Mouse (Mus musculus) midbrain, embryonic 13.5 days (tissue): ENCODE results near the gene Mthfr. TPM values are rescaled to one million over a fixed set of nuclear protein-coding genes. Genes with fewer than 3 reads are reported as not detected.
A peak's percentile ranks its signal among the peaks of the same experiment; 100 is the strongest.

Experiments
- ATAC-seq: fragments of 200-750 bp; cut with Nextera tagmentation; 2 replicates; pipeline ENCODE4 v1.8.0; 2017; ENCODE audit warnings: mild to moderate bottlenecking, moderate TSS enrichment, moderate library complexity
- H3K27ac ChIP-seq: fragments of 300-500 bp; sonication (generic); 2 replicates; pipeline ENCODE4 v1.5.1; 2015; ENCODE audit warnings: inconsistent platforms, mild to moderate bottlenecking, moderate library complexity
- H3K27me3 ChIP-seq: fragments of 300-500 bp; sonication (generic); 2 replicates; pipeline ENCODE4 v1.6.1; 2015; ENCODE audit warnings: mild to moderate bottlenecking, inconsistent platforms
- H3K36me3 ChIP-seq: fragments of 300-500 bp; sonication (generic); 2 replicates; pipeline ENCODE4 v1.6.1; 2015; ENCODE audit warnings: mild to moderate bottlenecking, inconsistent platforms
- H3K4me1 ChIP-seq: fragments of 300-500 bp; sonication (generic); replicated peaks from 2 replicates; pipeline ENCODE4 v1.6.1; 2015; ENCODE audit warnings: inconsistent platforms
- H3K4me2 ChIP-seq: fragments of 300-500 bp; sonication (generic); replicated peaks from 2 replicates; pipeline ENCODE4 v1.6.1; 2015; ENCODE audit warnings: moderate library complexity, mild to moderate bottlenecking, inconsistent platforms
- H3K4me3 ChIP-seq: fragments of 300-500 bp; sonication (generic); replicated peaks from 2 replicates; pipeline ENCODE4 v1.5.1; 2015; ENCODE audit warnings: mild to moderate bottlenecking, inconsistent platforms
- H3K9ac ChIP-seq: fragments of 300-500 bp; sonication (generic); replicated peaks from 2 replicates; pipeline ENCODE4 v1.6.1; 2015; ENCODE audit warnings: mild to moderate bottlenecking, inconsistent platforms
- H3K9me3 ChIP-seq: fragments of 300-500 bp; sonication (generic); 2 replicates; pipeline ENCODE4 v1.6.1; 2016; ENCODE audit warnings: mild to moderate bottlenecking, inconsistent platforms
- WGBS: fragments of 180-500 bp; shearing (Covaris S2); methylation state at CpG from one replicate; pipeline ENCODE4 v1.1.7; 2015; 5-methylcytosine and 5-hydroxymethylcytosine counted together
- polyA plus RNA-seq: library from polyadenylated mRNA; unstranded; fragments of >200 nt; fragmentation: Nextera tagmentation; extraction: Ambion mirVana; gene quantifications from 2 replicates; pipeline ENCODE4 v1.2.1, GENCODE M21; 2015

The Mthfr gene
- polyA plus RNA-seq, 1 experiment from 2014 or later: 28.4 TPM

DNA sequence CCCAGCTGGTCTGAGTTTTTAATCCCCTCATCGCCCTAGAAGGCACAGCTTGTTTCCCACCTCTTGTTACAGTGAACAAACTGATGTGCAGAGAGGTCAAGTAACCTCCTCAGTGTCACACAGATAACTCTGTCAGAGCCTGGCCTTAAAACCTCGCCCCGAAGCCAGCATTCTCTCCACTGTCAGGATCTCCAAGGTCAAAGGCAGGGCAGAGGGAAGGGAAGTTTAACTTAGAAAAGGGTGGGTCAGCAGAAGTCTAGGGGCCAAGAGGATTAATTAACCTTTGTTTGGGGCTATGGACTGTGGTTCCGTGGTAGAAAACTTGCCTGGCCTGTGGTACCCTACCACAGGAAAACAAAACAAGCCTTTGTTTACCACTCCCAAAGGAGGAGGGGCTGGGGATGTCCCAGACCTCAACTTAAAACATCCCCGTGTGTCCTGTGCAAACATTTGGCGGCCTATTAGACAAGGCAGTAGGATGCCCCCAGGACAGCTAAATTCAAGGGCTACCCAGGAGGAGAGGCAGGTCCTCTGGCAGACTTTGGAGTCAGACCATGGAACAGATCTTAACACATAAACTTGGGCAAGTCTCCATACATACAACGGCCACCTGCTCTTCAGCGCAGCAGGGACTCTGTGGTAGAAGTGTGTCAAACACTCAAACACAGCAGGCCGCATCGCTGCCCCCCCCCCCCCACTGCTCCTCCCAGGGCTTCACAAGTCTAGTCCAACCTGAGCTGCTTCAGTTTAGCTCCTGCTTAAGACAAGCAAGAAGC is 46.4 kb downstream of the Mthfr start:
- Histone ChIP-seq H3K36me3 (no peaks in the 10 kb centered on the region), H3K27me3 (no peaks in the 10 kb centered on the region), H3K4me3 (no peak overlapping the region), H3K9me3 (no peaks in the 10 kb centered on the region), H3K9ac (no peak overlapping the region), H3K27ac (no peak overlapping the region), H3K4me2 (no peak overlapping the region), H3K4me1 (peaks cover 45% of the 10 kb centered on the region)
- ATAC-seq: no peak
- 45% methylated on average over 10 of the region's 10 CpGs for WGBS

GRCm38 (mm10) chr4:148085907-148086305 is 47.0 kb downstream of the Mthfr start:
- H3K4me1 ChIP-seq: peaks cover 45% of the 10 kb centered on the region
- no peak overlapping the region for H3K27ac ChIP-seq
- no peak overlapping the region for H3K4me2 ChIP-seq
- ATAC-seq: no peak
- no peak overlapping the region for H3K9ac ChIP-seq
- H3K4me3 ChIP-seq: no peak overlapping the region
- H3K27me3 ChIP-seq: no peaks in the 10 kb centered on the region
- no peaks in the 10 kb centered on the region for H3K9me3 ChIP-seq
- H3K36me3 ChIP-seq: no peaks in the 10 kb centered on the region
- WGBS: 74% methylated on average over 3 of the region's 3 CpGs

DNA sequence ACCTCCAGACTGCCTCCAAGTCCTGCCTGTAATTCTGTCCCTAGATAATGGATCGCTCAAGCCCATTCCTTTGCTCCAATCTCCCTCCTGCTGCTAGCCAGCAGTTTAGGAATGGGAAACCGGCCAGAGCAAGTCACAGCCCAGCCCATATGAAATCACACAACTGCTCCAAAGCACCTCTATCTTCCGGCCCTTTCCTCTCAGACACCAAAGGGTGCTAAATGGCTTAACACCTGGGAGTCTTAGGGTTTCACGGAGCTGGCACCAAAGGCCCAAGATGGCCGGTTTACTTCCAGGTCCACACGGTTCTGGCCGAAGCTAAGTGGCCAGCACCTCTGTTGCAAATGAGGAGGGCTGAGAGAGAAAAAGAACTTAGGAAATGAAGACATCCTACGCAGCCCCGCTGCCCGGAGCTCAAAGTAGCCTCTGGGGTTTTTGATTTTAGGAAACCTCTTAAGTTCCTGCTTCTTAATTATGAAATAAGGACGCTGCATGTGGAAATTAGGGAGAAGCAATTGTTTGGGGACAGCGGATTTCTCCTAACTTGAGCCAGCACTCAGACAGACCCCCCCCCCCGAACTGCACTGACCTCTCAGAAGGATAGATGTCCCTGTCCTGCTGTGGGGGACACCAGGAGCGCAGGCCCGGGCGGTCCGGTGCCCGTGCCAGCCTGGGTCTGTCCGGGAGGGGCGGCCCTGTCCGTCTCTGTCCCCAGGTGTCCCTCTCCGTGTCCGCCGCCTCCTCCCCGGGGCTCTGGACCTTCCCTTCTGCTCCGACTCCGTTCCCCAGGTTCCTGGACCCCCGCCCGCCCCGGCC is 48.4 kb downstream of the Mthfr start:
- peaks cover 45% of the 10 kb centered on the region for H3K4me1 ChIP-seq
- peak overlapping the region; percentile 54 for H3K4me3 ChIP-seq
- H3K9me3 ChIP-seq: no peaks in the 10 kb centered on the region
- ATAC-seq: peak; percentile 76
- peak overlapping the region; percentile 76 for H3K4me2 ChIP-seq
- no peak overlapping the region for H3K27ac ChIP-seq
- no peaks in the 10 kb centered on the region for H3K27me3 ChIP-seq
- peak overlapping the region; percentile 74 for H3K9ac ChIP-seq
- WGBS: 3% methylated on average over 30 of the region's 30 CpGs
- H3K36me3 ChIP-seq: no peaks in the 10 kb centered on the region

- ATAC-seq: peak; percentile 93
- Histone ChIP-seq H3K27ac (peak within 1 kb of the TSS; percentile 73), H3K4me2 (peak within 1 kb of the TSS; percentile 76), H3K9me3 (no peaks in the 10 kb centered on the region), H3K36me3 (no peaks in the 10 kb centered on the region), H3K4me1 (peaks cover 45% of the 10 kb centered on the region), H3K27me3 (no peaks in the 10 kb centered on the region), H3K9ac (peak within 1 kb of the TSS; percentile 74), H3K4me3 (peak within 1 kb of the TSS; percentile 54)
- WGBS: 3% methylated on average over 34 of the region's 34 CpGs
Measured at GRCm38 (mm10) chr4:148087907-148088527, 49.1 kb downstream of the Mthfr start, which contains the start of gene Agtrap. TSS of gene Agtrap (minus strand) at chr4:148088031.

GRCm38 (mm10) chr4:148089166-148089565 is 50.3 kb downstream of the Mthfr start:
- 67% methylated on average over 4 of the region's 4 CpGs for WGBS
- ATAC-seq: no peak
- no peak overlapping the region for H3K4me3 ChIP-seq

DNA sequence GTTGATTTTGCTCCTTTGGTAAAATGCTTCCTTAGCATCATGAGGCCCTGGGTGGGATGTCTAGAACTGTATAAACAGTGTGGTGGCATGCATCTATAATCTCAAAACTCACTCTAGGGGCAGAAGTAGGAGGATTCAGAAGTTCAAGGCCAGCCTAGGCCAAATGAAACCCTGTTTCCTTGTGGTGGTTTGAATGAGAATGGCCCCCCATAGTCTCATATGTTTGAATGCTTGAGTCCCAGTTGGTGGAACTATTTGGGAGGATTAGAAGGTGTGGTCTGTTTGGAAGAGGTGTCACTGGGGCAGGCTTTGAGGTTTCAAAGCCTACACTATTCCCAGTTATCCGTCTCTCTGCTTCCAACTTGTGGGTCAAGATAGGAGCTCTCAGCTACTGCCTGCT is 52.3 kb downstream of the Mthfr start:
- H3K9ac ChIP-seq: no peak overlapping the region
- H3K27me3 ChIP-seq: no peaks in the 10 kb centered on the region
- no peak overlapping the region for H3K4me3 ChIP-seq
- WGBS: 89% methylated on average over 1 of the region's 1 CpGs
- H3K9me3 ChIP-seq: no peaks in the 10 kb centered on the region
- H3K4me2 ChIP-seq: no peak overlapping the region
- no peak overlapping the region for H3K27ac ChIP-seq
- peaks cover 27% of the 10 kb centered on the region for H3K4me1 ChIP-seq
- no peaks in the 10 kb centered on the region for H3K36me3 ChIP-seq
- no peak for ATAC-seq

More at GRCm38 (mm10) chr4:148089166-148089565, 50.3 kb downstream of the Mthfr start:
- no peaks in the 10 kb centered on the region for H3K36me3 ChIP-seq
- H3K9me3 ChIP-seq: no peaks in the 10 kb centered on the region
- H3K9ac ChIP-seq: no peak overlapping the region
- no peaks in the 10 kb centered on the region for H3K27me3 ChIP-seq
- H3K27ac ChIP-seq: no peak overlapping the region
- peaks cover 37% of the 10 kb centered on the region for H3K4me1 ChIP-seq
- H3K4me2 ChIP-seq: no peak overlapping the region

DNA sequence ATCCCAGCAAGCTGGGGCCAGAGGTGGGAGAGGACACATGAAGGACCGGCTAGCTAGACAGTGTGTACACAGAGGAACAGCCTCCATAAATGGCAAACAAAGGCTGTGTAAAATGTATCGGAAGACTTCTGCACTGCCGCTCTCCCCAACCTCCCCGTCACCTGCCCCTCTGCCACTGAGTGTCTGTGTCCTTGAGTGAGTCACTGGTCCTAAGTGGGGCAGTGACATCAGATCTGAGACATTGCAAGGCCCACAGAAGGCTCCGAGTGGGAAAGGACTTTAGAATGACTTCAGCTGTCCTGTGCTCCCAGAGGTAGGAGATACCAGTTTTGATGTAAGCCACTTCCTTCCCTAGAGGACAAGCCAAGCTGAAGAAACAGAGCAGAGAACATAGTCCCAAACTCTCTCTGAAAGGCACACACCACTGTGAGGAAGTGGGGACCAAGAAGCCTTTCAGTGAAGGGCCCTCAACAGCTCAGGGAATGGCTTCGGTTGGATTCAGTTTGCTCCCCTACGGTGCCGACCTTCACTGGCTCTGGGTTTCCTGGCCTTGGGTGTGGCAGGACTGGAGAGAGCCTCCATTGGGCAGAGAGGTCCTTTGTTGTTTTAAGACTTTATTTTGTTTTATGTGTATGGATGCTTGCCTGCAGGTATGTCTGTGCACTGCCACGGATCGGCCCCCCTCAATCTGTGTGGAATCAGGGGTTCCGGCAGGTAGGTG is 53.8 kb downstream of the Mthfr start:
- Histone ChIP-seq H3K4me3 (no peak overlapping the region), H3K27ac (no peak overlapping the region), H3K4me1 (peaks cover 17% of the 10 kb centered on the region), H3K4me2 (no peak overlapping the region), H3K36me3 (no peaks in the 10 kb centered on the region), H3K9me3 (no peaks in the 10 kb centered on the region), H3K27me3 (no peaks in the 10 kb centered on the region), H3K9ac (no peak overlapping the region)
- 89% methylated on average over 11 of the region's 11 CpGs for WGBS
- no peak for ATAC-seq

DNA sequence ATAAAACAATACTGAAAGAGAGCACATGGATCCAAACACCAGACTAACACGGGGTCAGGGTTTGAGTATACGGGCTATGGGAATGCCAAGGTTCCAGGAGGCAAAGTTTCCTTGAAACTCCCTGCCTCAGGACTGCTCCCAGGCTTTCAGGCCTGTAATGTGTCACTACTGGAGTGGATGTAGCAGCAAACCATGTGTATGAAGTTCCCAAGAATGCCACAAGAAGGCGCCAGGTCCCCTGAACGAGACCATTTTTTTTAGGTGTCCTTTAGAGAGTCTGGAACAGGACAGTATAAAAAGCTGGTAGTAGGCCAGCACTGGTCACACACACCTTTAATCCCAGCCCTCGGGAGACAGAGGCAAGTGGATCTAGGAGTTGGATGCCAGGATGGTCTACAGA is 55.3 kb downstream of the Mthfr start:
- no peak for ATAC-seq
- Histone ChIP-seq H3K36me3 (no peaks in the 10 kb centered on the region), H3K4me1 (peaks cover 2% of the 10 kb centered on the region), H3K4me2 (no peak overlapping the region), H3K27me3 (no peaks in the 10 kb centered on the region), H3K9ac (no peak overlapping the region), H3K4me3 (no peak overlapping the region), H3K9me3 (no peaks in the 10 kb centered on the region), H3K27ac (no peak overlapping the region)
- 82% methylated on average over 5 of the region's 5 CpGs for WGBS

- no peak overlapping the region for H3K4me3 ChIP-seq
- no peak overlapping the region for H3K27ac ChIP-seq
- no peaks in the 10 kb centered on the region for H3K27me3 ChIP-seq
- ATAC-seq: no peak
- no peaks in the 10 kb centered on the region for H3K4me1 ChIP-seq
- no peaks in the 10 kb centered on the region for H3K9me3 ChIP-seq
- H3K36me3 ChIP-seq: peaks cover 4% of the 10 kb centered on the region; the same call in 1 of the 2 replicates
- WGBS: 78% methylated on average over 4 of the region's 4 CpGs
- no peak overlapping the region for H3K4me2 ChIP-seq
- H3K9ac ChIP-seq: no peak overlapping the region
Measured at GRCm38 (mm10) chr4:148095081-148095480, 56.2 kb downstream of the Mthfr start.

DNA sequence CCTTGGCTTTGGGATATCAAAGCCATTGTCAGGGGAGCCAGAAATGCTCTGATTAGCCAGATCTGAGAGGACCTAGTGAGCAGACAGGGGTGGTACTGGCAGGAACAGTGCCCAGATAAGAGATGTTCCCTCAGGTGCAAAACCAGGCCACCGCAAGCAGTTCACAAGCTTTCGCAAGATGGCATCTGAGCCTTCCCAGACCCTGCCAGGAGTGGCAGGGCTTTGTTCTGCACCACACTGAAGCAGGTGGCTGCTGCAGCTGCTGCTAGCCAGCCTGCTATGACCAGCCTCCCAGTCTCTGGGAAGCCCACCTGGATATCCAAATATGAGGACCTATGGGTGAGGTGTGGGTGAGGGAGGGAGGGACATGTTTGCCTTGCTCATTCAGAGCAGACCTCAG is 59.1 kb downstream of the Mthfr start:
- H3K27me3 ChIP-seq: no peaks in the 10 kb centered on the region
- H3K4me1 ChIP-seq: peaks cover 12% of the 10 kb centered on the region
- ATAC-seq: no peak
- H3K9ac ChIP-seq: 0 out of 2 replicates have a peak overlapping the region, but pooled peaks have one; percentile 28
- H3K27ac ChIP-seq: peak overlapping the region; percentile 53
- no peak overlapping the region for H3K4me3 ChIP-seq
- H3K9me3 ChIP-seq: no peaks in the 10 kb centered on the region
- H3K4me2 ChIP-seq: no peak overlapping the region
- peaks cover 19% of the 10 kb centered on the region for H3K36me3 ChIP-seq
- 90% methylated on average over 2 of the region's 2 CpGs for WGBS

DNA sequence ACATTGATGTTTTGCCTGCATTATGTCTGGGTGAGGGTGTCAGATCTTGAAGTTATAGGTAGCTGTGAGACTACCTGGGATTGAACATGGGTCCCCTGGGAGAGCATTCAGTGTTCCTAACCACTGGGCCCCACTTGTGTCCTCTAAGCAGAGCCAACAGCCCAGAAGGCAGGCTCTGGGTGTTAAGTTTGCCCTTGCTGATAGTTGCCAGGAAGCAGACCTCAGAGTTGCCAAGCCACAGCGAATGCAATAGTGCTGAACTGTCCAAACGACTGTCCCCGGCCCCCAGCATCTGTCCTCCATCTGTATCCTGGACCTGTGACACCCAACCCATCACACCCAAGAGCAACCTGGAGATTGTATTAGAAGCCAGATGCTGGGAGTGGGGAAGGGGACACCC is 59.8 kb downstream of the Mthfr start:
- no peak overlapping the region for H3K9ac ChIP-seq
- no peak overlapping the region for H3K4me3 ChIP-seq
- no peak for ATAC-seq
- H3K36me3 ChIP-seq: peaks cover 19% of the 10 kb centered on the region
- H3K27me3 ChIP-seq: no peaks in the 10 kb centered on the region
- 97% methylated on average over 3 of the region's 3 CpGs for WGBS
- H3K4me1 ChIP-seq: peaks cover 12% of the 10 kb centered on the region
- no peak overlapping the region for H3K4me2 ChIP-seq
- H3K27ac ChIP-seq: no peak overlapping the region
- H3K9me3 ChIP-seq: no peaks in the 10 kb centered on the region
